ENCODE assay signal across 8 mouse cellular contexts in genomic region chr1:52146214-52146970, GRCm38 (mm10). TPM values are rescaled to one million over a fixed set of nuclear protein-coding genes. Genes with fewer than 3 reads are reported as not detected.
DNase-seq lines count a peak whose midpoint lies in the region; ATAC-seq and TF ChIP-seq lines count a peak whose summit lies in the region.

No protein-coding gene starts in this region.

- peak; percentile 44 to 47 for DNase-seq in heart, adult 2 months
- DNase-seq in heart, embryonic 10.5 days (ENCODE audit: low spot score), result no peak
- peak; percentile 68 for DNase-seq in R1 (ENCODE audit: low read depth, low spot score)
- peak; percentile 63 to 76 for DNase-seq in heart, postnatal 14 days
- peak; percentile 67 to 77 for DNase-seq in kidney, postnatal 4 days
- DNase-seq in splenic B cell, adult 2 months (ENCODE audit: low read depth, low spot score), result peak; percentile 58

- no peak overlapping the region for H3K4me3 ChIP-seq in heart, adult 2 months
- no peak overlapping the region for H3K4me3 ChIP-seq in heart, embryonic 10.5 days

- no peaks in the 10 kb centered on the region for H3K79me2 ChIP-seq in heart, adult 2 months (replicated peaks; ENCODE audit: control insufficient read depth, insufficient read depth, low read length)

- TF ChIP-seq POLR2A in heart, adult 2 months (IDR thresholded peaks at IDR 0.05; ENCODE audit: insufficient read depth, low read depth, low read length), result no peak

- H3K4me1 ChIP-seq in heart, adult 2 months (ENCODE audit: control insufficient read depth, insufficient read depth, low read length), result peaks cover 8% of the 10 kb centered on the region
- peaks cover 53% of the 10 kb centered on the region for H3K4me1 ChIP-seq in heart, embryonic 10.5 days

- peak; percentile 91 for TF ChIP-seq EP300 in heart, adult 2 months (IDR thresholded peaks at IDR 0.05; ENCODE audit: insufficient read depth, low read depth, low read length)

- H3K27ac ChIP-seq in heart, adult 2 months, result no peak overlapping the region
- H3K27ac ChIP-seq in heart, embryonic 10.5 days, result no peak overlapping the region

- TF ChIP-seq CTCF in heart, adult 2 months (IDR thresholded peaks at IDR 0.05), result peak; percentile 91

- 48% methylated on average over 12 of the region's 12 CpGs for WGBS in heart, adult 2 months
- 52% methylated on average over 12 of the region's 12 CpGs for WGBS in heart, embryonic 10.5 days

- peaks cover 8% of the 10 kb centered on the region for H3K36me3 ChIP-seq in heart, adult 2 months (ENCODE audit: control insufficient read depth, insufficient read depth, low read length)
- peaks cover 7% of the 10 kb centered on the region for H3K36me3 ChIP-seq in heart, embryonic 10.5 days
- H3K36me3 ChIP-seq in splenic B cell, adult 2 months (ENCODE audit: control insufficient read depth, insufficient read depth, low read length, poor library complexity, severe bottlenecking), result peaks cover 30% of the 10 kb centered on the region

- ATAC-seq in common myeloid progenitor, adult 5-6 weeks (replicated peaks; ENCODE audit: low read depth, poor library complexity, severe bottlenecking), result peak; percentile 64
- peak; percentile 54 for ATAC-seq in megakaryocyte-erythroid progenitor cell, adult 5-6 weeks (replicated peaks; ENCODE audit: low FRiP score, low TSS enrichment, poor library complexity, severe bottlenecking)

- H3K9me3 ChIP-seq in heart, embryonic 10.5 days, result no peaks in the 10 kb centered on the region

- intact Hi-C loops in heart, adult 2 months (cut with DNase I), result loop anchor here (1.0 to 10.0 kb wide), 3 partner anchors 121 to 488 kb away; partner anchors contain the start of gene Nemp2
- intact Hi-C loops in heart, postnatal 14 days (cut with DNase I), result loop anchor here (2.0 to 5.0 kb wide), 3 partner anchors 71 to 484 kb away; partner anchors contain the start of gene Nemp2

- no peaks in the 10 kb centered on the region for H3K27me3 ChIP-seq in heart, adult 2 months (ENCODE audit: control insufficient read depth, insufficient read depth, low read length)
- no peaks in the 10 kb centered on the region for H3K27me3 ChIP-seq in heart, embryonic 10.5 days (ENCODE audit: insufficient read depth, poor library complexity, severe bottlenecking)
- H3K27me3 ChIP-seq in splenic B cell, adult 2 months (ENCODE audit: control insufficient read depth, insufficient read depth, low read length, poor library complexity, severe bottlenecking), result no peaks in the 10 kb centered on the region

- no peak overlapping the region for H3K9ac ChIP-seq in heart, adult 2 months (ENCODE audit: low read depth, low read length)

RNA-seq across cellular contexts. Expression of gene Stat1, which starts 27.2 kb away (rescaled TPM):
- total RNA-seq in heart, adult 2 months (2021), result 10 to 100 TPM; 27.7 to 30.6 TPM
- 24.1 and 29.8 TPM in 2 replicates for polyA plus RNA-seq in heart, adult 2 months (2012; rRNA removed)
- 17.9 and 25.8 TPM in 2 replicates for polyA plus RNA-seq in heart, embryonic 10.5 days (2016; fragmentation: Nextera tagmentation; extraction: Ambion mirVana)
- total RNA-seq in common myeloid progenitor, adult 5-6 weeks (2017), result 56.1 and 61.3 TPM in 2 replicates
- 10 to 100 TPM; 22.2 to 22.7 TPM for total RNA-seq in heart, postnatal 14 days (2021)
- total RNA-seq in megakaryocyte-erythroid progenitor cell, adult 5-6 weeks (2014; fragmentation: Nextera tagmentation), result 28.0 and 45.6 TPM in 2 replicates
- 47.4 and 67.7 TPM in 2 replicates for total RNA-seq in megakaryocyte-erythroid progenitor cell, adult 5-6 weeks (2017)
